Mouse (Mus musculus): ENCODE results near the gene Dab2ip. TPM values are rescaled to one million over a fixed set of nuclear protein-coding genes. Genes with fewer than 3 reads are reported as not detected.

The Dab2ip gene
- total RNA-seq (2021) = 96.1 and 137 TPM in 2 replicates
- long read RNA-seq, partial matches to known transcripts = 12 of 32 reads
- long read RNA-seq, other reads (novel, unspliced or antisense) = 20 of 32 reads

GRCm38 (mm10) chr2:35557911-35558825 is at the start of gene Dab2ip:
Dab2ip (plus strand) TSS chr2:35558266.
- DNase-seq = no peak

GRCm38 (mm10) chr2:35508597-35509342 is 49.3 kb upstream of the Dab2ip start:
- DNase-seq = peak; percentile 31

DNA sequence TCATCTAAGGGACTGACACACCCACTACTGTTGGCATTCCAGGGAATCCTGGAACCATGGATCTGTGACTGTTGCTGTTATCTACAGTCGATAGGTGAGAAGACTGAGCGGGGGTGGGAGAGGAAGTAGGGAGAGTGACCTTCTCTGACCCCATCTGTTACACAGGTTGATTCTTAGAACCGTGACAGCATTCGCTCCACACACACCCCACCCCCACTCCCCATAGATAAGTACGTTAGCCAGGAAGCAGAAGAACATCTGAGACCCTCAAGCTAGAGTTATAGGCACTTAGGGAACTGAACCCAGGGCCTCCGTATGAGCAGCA is 48.8 kb upstream of the Dab2ip start:
- no peak for DNase-seq

- no peak for DNase-seq
Measured at GRCm38 (mm10) chr2:35509888-35510287, 48.2 kb upstream of the Dab2ip start.

DNA sequence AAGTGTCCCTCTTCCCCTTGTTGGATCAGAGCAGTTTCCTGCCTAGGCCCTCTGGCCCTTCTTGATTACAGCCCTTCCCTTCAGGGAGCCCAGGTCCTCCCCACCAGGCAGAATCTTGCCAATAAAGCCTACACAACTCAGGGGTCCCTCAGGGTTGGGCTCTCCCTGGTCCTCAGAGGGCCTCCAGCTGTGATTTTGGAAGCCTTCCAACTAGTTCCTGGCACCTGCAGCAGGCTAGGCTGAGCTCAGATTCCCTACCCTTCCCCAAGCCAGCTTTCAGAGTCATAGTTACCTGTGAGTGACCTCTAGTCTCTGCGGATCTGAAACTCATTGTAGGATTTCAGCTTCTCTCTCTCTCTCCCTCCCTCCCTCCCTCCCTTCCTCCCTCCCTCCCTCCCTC is 47.1 kb upstream of the Dab2ip start:
- DNase-seq = no peak

- no peak for DNase-seq
Measured at GRCm38 (mm10) chr2:35512226-35512625, 45.8 kb upstream of the Dab2ip start.

DNA sequence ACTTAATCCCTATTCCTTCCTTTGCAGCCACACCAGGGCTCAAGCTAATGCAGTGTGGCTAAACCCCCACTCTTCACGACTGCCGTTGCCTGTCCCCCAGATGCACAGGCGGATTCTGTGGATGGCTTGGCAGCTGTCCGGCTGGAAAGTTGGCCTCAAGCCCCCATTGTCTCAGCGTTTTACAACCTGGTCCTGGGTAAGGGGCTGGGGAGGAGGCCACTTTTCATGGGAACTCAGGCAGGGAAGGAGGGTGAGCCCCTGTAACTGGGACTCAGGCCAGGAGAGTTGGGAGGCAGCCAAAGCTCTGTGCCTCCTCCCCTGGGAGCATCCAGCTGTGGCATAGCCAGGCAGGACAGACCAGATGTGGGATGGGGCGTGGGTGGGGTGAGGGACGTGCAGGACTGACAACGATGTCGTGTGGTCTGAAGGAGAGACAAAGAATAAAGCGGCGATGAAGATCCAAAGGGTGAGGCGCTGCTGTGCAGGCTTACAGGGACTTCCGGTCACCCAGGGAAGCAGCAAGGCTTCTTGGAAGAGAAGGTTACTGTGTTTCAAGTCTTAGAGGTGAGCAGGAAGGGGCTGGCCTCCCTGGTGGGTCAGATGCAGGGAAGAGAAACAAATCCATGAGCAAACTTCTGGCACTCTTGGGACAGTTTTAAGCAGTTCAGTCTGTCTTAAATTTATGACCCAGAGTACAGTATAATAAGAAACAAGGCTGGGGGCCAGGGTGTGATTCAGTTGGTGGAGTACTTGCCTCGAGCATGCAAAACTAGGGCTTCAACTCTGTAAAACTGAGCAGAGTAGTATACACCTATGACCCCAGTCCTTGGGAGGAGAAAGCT is 43.8 kb upstream of the Dab2ip start:
- DNase-seq = peak; percentile 66

GRCm38 (mm10) chr2:35526612-35527242 is 31.3 kb upstream of the Dab2ip start:
- no peak for DNase-seq

- DNase-seq = peak; percentile 16
Measured at GRCm38 (mm10) chr2:35529086-35529485, 29.0 kb upstream of the Dab2ip start.

DNA sequence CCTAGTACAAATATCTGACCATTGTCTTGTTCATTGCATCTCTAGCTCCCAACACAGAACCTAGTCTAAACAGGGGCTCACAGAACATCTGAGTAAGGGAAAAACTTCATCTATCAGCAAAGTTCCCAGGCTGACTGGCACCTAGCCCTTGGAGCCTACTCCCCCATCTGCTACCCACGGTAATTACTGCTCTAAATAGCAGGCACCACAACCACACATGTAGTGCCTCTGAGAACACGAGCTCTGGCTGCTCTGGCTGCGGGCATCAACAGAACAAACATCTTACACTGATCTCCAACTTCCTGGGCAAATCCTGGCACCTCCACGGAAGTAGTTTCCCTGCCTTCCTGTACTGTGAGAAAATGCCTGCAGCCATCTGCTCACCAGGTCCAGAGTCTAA is 28.2 kb upstream of the Dab2ip start:
- no peak for DNase-seq

GRCm38 (mm10) chr2:35530732-35531131 is 27.3 kb upstream of the Dab2ip start:
- no peak for DNase-seq

GRCm38 (mm10) chr2:35533646-35534045 is 24.4 kb upstream of the Dab2ip start:
- DNase-seq = no peak

GRCm38 (mm10) chr2:35539276-35539972 is 18.6 kb upstream of the Dab2ip start:
- peak; percentile 88 for DNase-seq

DNA sequence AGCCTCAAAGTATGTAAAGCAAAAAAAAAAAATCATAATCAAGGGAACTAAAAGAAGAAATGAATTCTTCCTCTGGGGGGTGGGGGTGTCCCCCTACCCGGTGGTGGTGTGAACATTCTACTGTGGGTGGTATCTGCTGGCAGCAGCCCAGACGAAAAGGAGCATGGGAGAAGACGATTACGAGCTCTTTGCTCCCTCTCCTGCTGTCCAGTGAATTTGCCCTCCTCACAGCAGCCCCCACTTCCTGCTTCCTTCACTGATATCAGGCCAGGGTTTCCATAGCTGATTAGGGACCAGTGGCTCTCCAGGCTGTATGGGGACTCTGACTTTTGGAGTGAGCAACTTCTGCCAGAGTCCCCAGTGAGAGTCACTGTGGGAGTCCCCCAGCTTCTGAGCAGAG is 17.3 kb upstream of the Dab2ip start:
- DNase-seq = no peak

- peak; percentile 78 for DNase-seq
Measured at GRCm38 (mm10) chr2:35544717-35545116, 13.3 kb upstream of the Dab2ip start.

GRCm38 (mm10) chr2:35545125-35545590 is 12.9 kb upstream of the Dab2ip start:
- DNase-seq = no peak

DNA sequence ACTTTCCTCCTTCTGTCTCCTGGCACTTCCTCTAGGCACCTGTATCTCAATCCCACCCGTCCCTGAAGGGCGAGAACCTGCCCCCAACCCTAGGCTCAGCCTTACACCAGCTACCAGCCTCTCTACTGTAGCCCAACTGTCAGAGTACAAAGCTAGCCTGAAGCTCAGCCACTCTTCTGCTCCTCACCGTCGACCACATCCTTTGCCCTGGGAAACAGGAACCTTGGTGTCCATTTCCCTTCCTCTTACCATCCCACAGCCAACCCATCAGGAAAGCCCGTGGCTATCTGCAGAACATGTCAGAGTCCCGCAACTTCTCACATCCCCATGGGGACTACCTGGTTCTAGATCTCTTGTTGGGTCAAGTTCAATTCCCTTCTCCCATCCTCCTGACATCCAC is 11.6 kb upstream of the Dab2ip start:
- DNase-seq = no peak

- DNase-seq = no peak
Measured at GRCm38 (mm10) chr2:35549191-35549590, 8.9 kb upstream of the Dab2ip start.

- no peak for DNase-seq
Measured at GRCm38 (mm10) chr2:35550097-35550496, 8.0 kb upstream of the Dab2ip start.

DNA sequence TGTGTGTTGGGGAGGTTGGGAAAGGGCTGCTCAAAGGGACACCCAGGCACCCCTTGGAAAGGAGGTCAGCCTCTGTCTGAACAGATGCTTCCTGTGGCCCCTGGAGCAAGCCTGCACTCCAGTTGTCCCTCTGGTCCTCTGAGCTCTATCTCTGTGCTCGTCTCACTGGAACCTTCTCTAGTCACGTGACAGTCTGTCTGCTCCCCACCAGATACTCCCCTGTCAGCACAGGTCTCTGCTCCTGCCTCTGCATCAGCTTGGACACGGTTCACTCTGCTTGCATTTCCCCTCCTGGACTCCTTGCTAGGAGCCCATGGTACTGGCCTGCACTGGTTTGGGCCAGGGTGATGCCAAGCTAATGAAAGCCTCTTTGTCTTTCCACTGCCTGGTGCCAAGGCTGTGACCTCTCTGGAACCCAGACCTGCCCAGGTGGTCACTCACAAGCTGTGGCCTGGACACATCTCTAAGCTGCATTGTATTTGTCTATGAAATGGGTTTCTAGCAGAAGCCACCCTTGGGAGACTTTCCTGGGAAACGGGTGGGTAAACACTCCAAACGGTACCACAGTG is 1.1 kb upstream of the Dab2ip start:
- no peak for DNase-seq

All from adrenal gland, postnatal 25 days (tissue).